Mouse (Mus musculus) limb, embryonic 11.5 days (tissue): ENCODE data around the gene Scel. TPM values are rescaled to one million over a fixed set of nuclear protein-coding genes. Genes with fewer than 3 reads are reported as not detected.

Source experiments
- ATAC-seq: fragments of 200-750 bp; cut with Nextera tagmentation; 2 replicates; pipeline ENCODE4 v1.8.0; 2017; ENCODE audit warnings: low read depth; ENCODE audit not compliant: insufficient number of reproducible peaks, low FRiP score, low TSS enrichment
- DNase-seq: peaks from one replicate; pipeline ENCODE4 v3.0.0-alpha.2; 2015; ENCODE audit warnings: low spot score
- H3K27ac ChIP-seq: fragments of 300-500 bp; sonication (generic); replicated peaks from 2 replicates; pipeline ENCODE4 v1.5.1; 2014; ENCODE audit warnings: low read depth, mild to moderate bottlenecking, low read length
- H3K27me3 ChIP-seq: fragments of 300-500 bp; sonication (generic); 2 replicates; pipeline ENCODE4 v1.6.1; 2014; ENCODE audit warnings: mild to moderate bottlenecking, low read length, mixed read lengths; ENCODE audit not compliant: control insufficient read depth, insufficient read depth
- H3K36me3 ChIP-seq: fragments of 300-500 bp; sonication (generic); 2 replicates; pipeline ENCODE4 v1.6.1; 2014; ENCODE audit warnings: mild to moderate bottlenecking, low read length, moderate library complexity, mixed read lengths; ENCODE audit not compliant: control insufficient read depth, insufficient read depth
- H3K4me1 ChIP-seq: fragments of 300-500 bp; sonication (generic); 2 replicates; pipeline ENCODE4 v1.6.1; 2014; ENCODE audit warnings: low read length, mixed read lengths; ENCODE audit not compliant: control insufficient read depth, insufficient read depth
- H3K4me2 ChIP-seq: fragments of 300-500 bp; sonication (generic); 2 replicates; pipeline ENCODE4 v1.6.1; 2014; ENCODE audit warnings: low read depth, mild to moderate bottlenecking, moderate library complexity; ENCODE audit not compliant: severe bottlenecking
- H3K4me3 ChIP-seq: fragments of 300-500 bp; sonication (generic); 2 replicates; pipeline ENCODE4 v1.5.1; 2014; ENCODE audit warnings: low read depth, low read length
- H3K9ac ChIP-seq: fragments of 300-500 bp; sonication (generic); 2 replicates; pipeline ENCODE4 v1.6.1; 2014; ENCODE audit warnings: mild to moderate bottlenecking, low read length
- H3K9me3 ChIP-seq: fragments of 300-500 bp; sonication (generic); 2 replicates; pipeline ENCODE4 v1.6.1; 2016; ENCODE audit warnings: low read length; ENCODE audit not compliant: control insufficient read depth
- WGBS: fragments of 180-500 bp; shearing (Covaris S2); extraction: QIAGEN DNeasy Blood & Tissue Kit; methylation state at CpG from one replicate; pipeline ENCODE4 v1.1.7; 2014; 5-methylcytosine and 5-hydroxymethylcytosine counted together
- polyA plus RNA-seq: library from polyadenylated mRNA; unstranded; fragments of >200 nt; fragmentation: Nextera tagmentation; extraction: Ambion mirVana; gene quantifications from 2 replicates; pipeline ENCODE4 v1.2.1, GENCODE M21; 2014

The Scel gene
- polyA plus RNA-seq, 1 experiment from 2014 or later, result 0.21 TPM

DNA sequence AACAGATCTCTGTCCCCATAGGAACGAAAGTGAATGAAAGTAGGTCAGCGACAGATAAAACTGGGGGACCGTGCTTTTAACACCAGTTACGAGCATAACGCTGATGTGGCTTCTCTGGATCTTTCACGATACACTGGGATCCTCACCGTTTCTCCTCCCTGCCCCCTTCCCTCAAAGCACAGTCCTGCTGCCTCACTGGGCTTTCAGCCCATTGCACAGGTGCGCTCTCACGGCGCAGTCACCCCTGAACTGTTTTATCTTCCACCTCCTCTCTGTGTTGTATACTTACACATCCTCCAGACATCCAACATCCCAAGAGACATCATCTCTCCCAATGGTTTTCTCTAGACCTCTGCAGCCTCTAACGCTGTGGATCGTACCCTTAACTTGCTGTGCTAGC lies 33.1 kb downstream of the Scel start:
- Histone ChIP-seq H3K27me3 (no peaks in the 10 kb centered on the region), H3K4me3 (no peak overlapping the region), H3K4me1 (no peaks in the 10 kb centered on the region), H3K36me3 (no peaks in the 10 kb centered on the region), H3K27ac (no peak overlapping the region), H3K4me2 (no peak overlapping the region), H3K9ac (no peak overlapping the region), H3K9me3 (no peaks in the 10 kb centered on the region)
- 86% methylated on average over 12 of the region's 12 CpGs for WGBS
- ATAC-seq (no peak), DNase-seq (no peak)

DNA sequence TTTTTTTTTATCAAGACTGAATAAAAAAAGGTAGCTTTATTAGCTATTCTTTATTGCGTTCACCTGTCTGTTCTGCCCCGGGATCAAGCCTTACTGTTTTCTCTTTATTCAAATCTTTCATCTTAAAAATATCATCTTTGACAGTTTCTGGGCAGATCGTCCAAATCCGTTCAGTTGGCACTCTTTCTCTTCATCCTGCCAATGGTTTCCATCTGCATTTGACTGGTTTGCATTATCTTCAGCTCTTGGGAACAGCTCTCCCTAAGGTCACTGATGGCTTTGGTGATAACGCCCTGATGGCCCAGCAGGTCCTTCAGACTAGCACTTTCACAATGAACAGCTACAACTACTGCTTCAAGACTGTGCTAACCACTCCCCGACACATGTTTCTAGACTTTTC lies 35.1 kb downstream of the Scel start:
- 82% methylated on average over 6 of the region's 6 CpGs for WGBS
- Histone ChIP-seq H3K4me3 (no peak overlapping the region), H3K4me1 (no peaks in the 10 kb centered on the region), H3K9me3 (no peaks in the 10 kb centered on the region), H3K27me3 (no peaks in the 10 kb centered on the region), H3K36me3 (no peaks in the 10 kb centered on the region), H3K4me2 (no peak overlapping the region), H3K27ac (no peak overlapping the region), H3K9ac (no peak overlapping the region)
- DNase-seq (no peak), ATAC-seq (no peak)

DNA sequence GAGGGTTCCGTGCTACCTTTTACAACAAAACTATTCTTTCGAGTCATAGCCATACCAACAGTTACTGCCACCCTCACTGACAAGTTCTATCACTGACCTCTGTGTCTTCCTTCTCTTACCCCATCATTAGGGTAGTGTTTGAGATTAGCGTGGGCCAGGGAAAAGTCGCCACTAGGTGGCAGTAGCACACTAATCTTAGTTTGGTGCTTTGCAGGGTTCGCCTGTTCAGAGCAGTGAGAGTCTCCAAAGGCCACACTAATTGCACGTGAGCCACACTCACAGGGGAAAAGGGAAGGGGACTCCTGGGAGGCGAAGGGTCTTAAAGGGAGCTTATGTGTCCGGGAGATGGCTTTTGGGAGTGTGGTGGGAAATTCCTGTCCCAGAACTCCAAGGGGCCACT lies 37.3 kb downstream of the Scel start:
- 19% methylated on average over 8 of the region's 8 CpGs for WGBS
- no peaks in the 10 kb centered on the region for H3K27me3 ChIP-seq
- no peak overlapping the region for H3K9ac ChIP-seq
- H3K9me3 ChIP-seq, result no peaks in the 10 kb centered on the region
- H3K4me3 ChIP-seq, result no peak overlapping the region
- no peak overlapping the region for H3K4me2 ChIP-seq
- no peaks in the 10 kb centered on the region for H3K36me3 ChIP-seq
- DNase-seq, result peak; percentile 89
- H3K4me1 ChIP-seq, result no peaks in the 10 kb centered on the region
- H3K27ac ChIP-seq, result no peak overlapping the region
- ATAC-seq, result peak; percentile 67; the same call in 1 of the 2 replicates

DNA sequence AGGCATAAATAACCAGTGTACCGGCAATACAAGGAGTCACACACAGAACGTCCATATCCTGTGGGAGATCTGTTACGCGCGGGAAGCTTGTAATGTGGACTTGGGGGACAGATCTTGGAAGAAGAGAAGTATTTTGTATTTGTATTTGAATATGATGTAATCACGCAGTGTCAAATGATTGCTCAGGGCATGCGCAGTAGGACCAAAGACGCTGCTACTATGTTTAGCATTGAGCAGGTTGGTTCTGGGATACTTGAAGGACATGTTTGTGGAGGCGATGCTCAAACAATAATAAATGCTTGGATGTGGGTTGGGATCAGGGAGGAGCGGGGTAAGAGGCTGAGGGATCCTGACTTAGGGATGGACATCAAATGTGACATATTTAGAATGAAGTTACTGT lies 37.8 kb downstream of the Scel start:
- DNase-seq (no peak), ATAC-seq (no peak)
- Histone ChIP-seq H3K4me2 (no peak overlapping the region), H3K27me3 (no peaks in the 10 kb centered on the region), H3K9me3 (no peaks in the 10 kb centered on the region), H3K36me3 (no peaks in the 10 kb centered on the region), H3K9ac (no peak overlapping the region), H3K27ac (no peak overlapping the region), H3K4me3 (no peak overlapping the region), H3K4me1 (no peaks in the 10 kb centered on the region)
- WGBS, result 80% methylated on average over 10 of the region's 10 CpGs

DNA sequence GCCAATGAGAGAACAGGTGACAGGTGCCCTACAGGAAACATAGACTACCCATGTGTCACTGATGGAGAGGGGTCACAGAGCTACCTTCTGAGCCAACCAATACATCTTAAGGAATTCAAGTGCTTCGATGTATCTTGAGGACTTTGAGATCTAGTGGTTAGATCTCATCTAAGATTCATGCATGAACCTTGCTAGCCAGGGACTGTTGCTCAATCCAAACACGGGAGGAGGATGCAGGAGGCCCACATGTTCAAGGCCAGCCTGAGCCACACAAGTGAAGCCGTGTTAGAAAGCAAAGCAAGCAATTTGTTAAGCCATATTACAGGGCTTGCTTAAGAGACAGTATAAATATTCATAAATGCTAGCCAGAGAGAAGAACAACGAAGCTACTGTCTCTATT lies 38.8 kb downstream of the Scel start:
- Histone ChIP-seq H3K4me1 (no peaks in the 10 kb centered on the region), H3K27me3 (no peaks in the 10 kb centered on the region), H3K4me2 (no peak overlapping the region), H3K27ac (no peak overlapping the region), H3K9me3 (no peaks in the 10 kb centered on the region), H3K4me3 (no peak overlapping the region), H3K36me3 (no peaks in the 10 kb centered on the region), H3K9ac (no peak overlapping the region)
- no peak for DNase-seq
- WGBS, result 85% methylated on average over 4 of the region's 4 CpGs
- no peak for ATAC-seq

DNA sequence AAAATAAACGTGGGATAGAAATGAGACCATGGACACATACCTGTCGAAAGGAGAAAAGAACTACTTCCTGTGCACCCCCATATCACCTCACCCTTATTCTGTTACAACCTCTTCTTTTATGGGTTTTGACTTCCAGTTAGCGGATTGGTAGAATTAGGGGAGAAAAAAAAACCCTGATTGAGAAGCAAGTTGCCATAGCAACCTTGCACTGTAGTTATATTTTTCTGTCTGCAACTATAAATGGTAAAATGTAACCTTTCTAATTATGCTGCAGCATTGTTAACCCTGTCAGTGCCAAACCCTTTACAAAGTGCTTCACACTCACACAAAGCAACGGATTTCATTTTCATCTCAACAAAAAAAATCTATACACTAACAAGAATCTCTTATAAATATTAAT lies 39.2 kb downstream of the Scel start:
- H3K4me3 ChIP-seq, result no peak overlapping the region
- H3K9ac ChIP-seq, result no peak overlapping the region
- no peak overlapping the region for H3K27ac ChIP-seq
- no peak overlapping the region for H3K4me2 ChIP-seq
- 81% methylated on average over 4 of the region's 4 CpGs for WGBS
- no peaks in the 10 kb centered on the region for H3K27me3 ChIP-seq
- no peaks in the 10 kb centered on the region for H3K9me3 ChIP-seq
- no peaks in the 10 kb centered on the region for H3K4me1 ChIP-seq
- no peak for DNase-seq
- H3K36me3 ChIP-seq, result no peaks in the 10 kb centered on the region
- ATAC-seq, result no peak

DNA sequence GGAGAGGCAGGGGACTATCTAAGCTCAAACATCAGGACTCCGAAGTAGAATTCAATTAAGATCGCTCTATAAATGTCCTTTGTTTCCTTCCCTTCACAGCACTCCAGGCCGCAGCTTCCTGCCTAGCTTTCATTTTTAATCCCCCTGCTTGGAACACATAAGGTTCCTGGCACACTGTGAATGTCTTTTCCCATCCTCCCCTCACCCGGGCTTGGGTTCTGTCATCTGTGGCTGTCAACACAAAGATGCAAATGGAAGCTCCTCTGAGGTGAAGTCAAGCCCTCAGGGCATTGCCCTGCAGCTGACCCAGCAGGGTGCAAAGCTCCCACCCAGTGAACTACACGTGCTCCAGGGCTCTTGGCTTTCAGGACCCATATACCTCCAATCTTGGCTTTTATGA lies 43.5 kb downstream of the Scel start:
- H3K4me2 ChIP-seq, result no peak overlapping the region
- WGBS, result 49% methylated on average over 5 of the region's 5 CpGs
- H3K27me3 ChIP-seq, result no peaks in the 10 kb centered on the region
- H3K4me3 ChIP-seq, result no peak overlapping the region
- no peaks in the 10 kb centered on the region for H3K9me3 ChIP-seq
- H3K27ac ChIP-seq, result no peak overlapping the region
- DNase-seq (no peak), ATAC-seq (no peak)
- H3K36me3 ChIP-seq, result no peaks in the 10 kb centered on the region
- no peaks in the 10 kb centered on the region for H3K4me1 ChIP-seq
- no peak overlapping the region for H3K9ac ChIP-seq

DNA sequence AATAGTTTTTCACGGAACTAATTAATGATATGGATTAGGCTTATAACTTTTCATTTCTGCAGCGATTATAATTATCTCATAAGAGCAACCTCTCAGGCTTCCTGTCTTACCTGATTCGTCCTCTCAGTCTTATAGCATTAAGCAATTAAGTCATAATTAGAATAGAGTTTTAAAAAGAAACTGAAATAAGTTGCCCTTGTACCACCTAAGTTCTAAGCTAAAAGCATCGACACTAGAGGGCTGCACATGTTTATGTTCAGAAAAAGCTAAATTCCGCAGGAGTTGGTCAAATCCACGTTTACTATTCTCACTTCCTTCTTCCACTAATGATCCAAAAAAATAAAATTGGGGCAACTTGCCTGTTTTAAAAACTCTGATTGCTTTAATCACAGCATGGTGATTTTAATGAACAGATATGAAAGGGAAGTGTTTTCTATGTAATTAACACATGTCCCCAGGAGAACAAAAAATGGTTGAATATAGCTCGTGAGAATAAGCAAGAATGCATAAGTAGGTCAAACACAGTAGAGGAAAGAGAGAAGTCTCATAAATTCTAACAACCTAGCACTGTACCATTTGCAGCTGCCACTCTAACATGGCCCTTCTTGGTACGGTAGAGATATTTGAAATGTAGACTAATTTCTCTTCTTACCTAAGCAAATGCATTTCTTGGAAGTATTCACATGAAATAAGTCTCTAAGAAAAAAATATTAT lies 48.4 kb downstream of the Scel start:
- no peak overlapping the region for H3K27ac ChIP-seq
- no peak overlapping the region for H3K4me2 ChIP-seq
- H3K4me1 ChIP-seq, result no peaks in the 10 kb centered on the region
- H3K9me3 ChIP-seq, result no peaks in the 10 kb centered on the region
- DNase-seq (no peak), ATAC-seq (no peak)
- H3K4me3 ChIP-seq, result no peak overlapping the region
- no peak overlapping the region for H3K9ac ChIP-seq
- H3K27me3 ChIP-seq, result no peaks in the 10 kb centered on the region
- H3K36me3 ChIP-seq, result no peaks in the 10 kb centered on the region
- 72% methylated on average over 8 of the region's 8 CpGs for WGBS

DNA sequence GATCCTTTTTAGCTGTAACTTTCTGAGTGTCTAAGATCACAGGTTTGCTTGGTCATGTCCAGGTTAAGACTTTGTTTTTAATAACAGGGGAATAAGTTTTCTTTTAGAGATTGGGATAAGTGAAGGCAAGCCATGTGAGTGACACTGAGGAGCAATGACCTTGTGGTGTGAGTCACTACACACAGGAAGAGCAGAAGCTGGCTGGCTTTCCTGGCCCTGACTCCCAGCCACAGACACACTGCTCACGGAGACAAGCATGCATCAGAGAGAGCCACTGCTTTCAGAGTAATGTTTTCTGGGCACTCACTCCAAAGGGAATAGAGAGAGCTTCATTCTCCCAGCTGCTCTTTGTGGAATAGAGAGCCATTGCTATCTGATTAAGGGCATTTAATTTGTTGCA lies 54.8 kb downstream of the Scel start:
- H3K4me1 ChIP-seq, result no peaks in the 10 kb centered on the region
- WGBS, result 58% methylated on average over 1 of the region's 1 CpGs
- no peak for ATAC-seq
- no peaks in the 10 kb centered on the region for H3K9me3 ChIP-seq
- no peaks in the 10 kb centered on the region for H3K27me3 ChIP-seq
- no peak for DNase-seq
- H3K9ac ChIP-seq, result no peak overlapping the region
- H3K4me3 ChIP-seq, result no peak overlapping the region
- H3K4me2 ChIP-seq, result no peak overlapping the region
- H3K36me3 ChIP-seq, result no peaks in the 10 kb centered on the region
- H3K27ac ChIP-seq, result no peak overlapping the region
